Mouse (Mus musculus): ENCODE data around the gene Galr2. TPM values are rescaled to one million over a fixed set of nuclear protein-coding genes. Genes with fewer than 3 reads are reported as not detected.
"Not testable (repeated sequence)": the region's sequence is repeated elsewhere in the genome, so short reads cannot be mapped to it uniquely, and the experiment has no call there.

The Galr2 gene
- total RNA-seq, 2 experiments from 2014 or later: not detected

- DNase-seq (ENCODE audit: low spot score in 2 of 2): no peak
- TF ChIP-seq CTCF (conservative IDR thresholded peaks at IDR 0.05): no peak
- no peak overlapping the region for H3K4me3 ChIP-seq
- H3K27ac ChIP-seq: no peak overlapping the region
These were observed 25.4 kb upstream of the Galr2 start for GRCm38 (mm10) chr11:116255090-116255981.

GRCm38 (mm10) chr11:116255982-116256675 is 24.6 kb upstream of the Galr2 start:
- DNase-seq (ENCODE audit: low spot score in 2 of 2): no peak
- Histone ChIP-seq H3K27ac (no peak overlapping the region), H3K4me3 (no peak overlapping the region)
- TF ChIP-seq CTCF (conservative IDR thresholded peaks at IDR 0.05): no peak

GRCm38 (mm10) chr11:116259461-116259860 is 21.3 kb upstream of the Galr2 start:
- Histone ChIP-seq H3K27ac (no peak overlapping the region), H3K4me3 (no peak overlapping the region)
- no peak for DNase-seq (ENCODE audit: low spot score in 2 of 2)
- TF ChIP-seq CTCF (conservative IDR thresholded peaks at IDR 0.05): no peak

- TF ChIP-seq CTCF (conservative IDR thresholded peaks at IDR 0.05): no peak
- no peak for DNase-seq (ENCODE audit: low spot score in 2 of 2)
- no peak overlapping the region for H3K4me3 ChIP-seq
- no peak overlapping the region for H3K27ac ChIP-seq
These were observed 20.5 kb upstream of the Galr2 start for GRCm38 (mm10) chr11:116260259-116260658.

- no peak for DNase-seq (ENCODE audit: low spot score in 2 of 2)
- TF ChIP-seq CTCF (conservative IDR thresholded peaks at IDR 0.05): no peak
- no peak overlapping the region for H3K4me3 ChIP-seq
- no peak overlapping the region for H3K27ac ChIP-seq
These were observed 15.4 kb upstream of the Galr2 start for GRCm38 (mm10) chr11:116265352-116265751.

- TF ChIP-seq CTCF (conservative IDR thresholded peaks at IDR 0.05): no peak
- Histone ChIP-seq H3K27ac (no peak overlapping the region), H3K4me3 (no peak overlapping the region)
- DNase-seq (ENCODE audit: low spot score in 2 of 2): no peak
These were observed 14.9 kb upstream of the Galr2 start for GRCm38 (mm10) chr11:116265850-116266249.

GRCm38 (mm10) chr11:116267637-116268036 is 13.1 kb upstream of the Galr2 start:
- no peak overlapping the region for H3K4me3 ChIP-seq
- DNase-seq (ENCODE audit: low spot score in 2 of 2): no peak
- peak; percentile 56 for TF ChIP-seq CTCF (conservative IDR thresholded peaks at IDR 0.05)
- H3K27ac ChIP-seq: no peak overlapping the region

- Histone ChIP-seq H3K4me3 (no peak overlapping the region), H3K27ac (no peak overlapping the region)
- no peak for DNase-seq (ENCODE audit: low spot score in 2 of 2)
- TF ChIP-seq CTCF (conservative IDR thresholded peaks at IDR 0.05): no peak
These were observed 12.4 kb upstream of the Galr2 start for GRCm38 (mm10) chr11:116268313-116268712.

- TF ChIP-seq CTCF (conservative IDR thresholded peaks at IDR 0.05): no peak
- Histone ChIP-seq H3K27ac (no peak overlapping the region), H3K4me3 (no peak overlapping the region)
- DNase-seq (ENCODE audit: low spot score in 2 of 2): no peak
These were observed 11.2 kb upstream of the Galr2 start for GRCm38 (mm10) chr11:116269560-116269959.

GRCm38 (mm10) chr11:116272589-116273468 is 7.9 kb upstream of the Galr2 start:
- peak overlapping the region; percentile 93 for H3K4me3 ChIP-seq
- no peak for TF ChIP-seq CTCF (conservative IDR thresholded peaks at IDR 0.05)
- no peak for DNase-seq (ENCODE audit: low spot score in 2 of 2)
- H3K27ac ChIP-seq: peak overlapping the region; percentile 93; the same call in 1 of the 2 replicates

- peak overlapping the region; percentile 93 for H3K27ac ChIP-seq
These were observed 7.2 kb upstream of the Galr2 start for GRCm38 (mm10) chr11:116273469-116274044.

GRCm38 (mm10) chr11:116274045-116274666 is 6.6 kb upstream of the Galr2 start, which contains the start of gene Srp68:
Gene Srp68, minus strand, starts transcription at chr11:116274217.
- TF ChIP-seq CTCF (conservative IDR thresholded peaks at IDR 0.05): peak; percentile 48
- Histone ChIP-seq H3K27ac (peak within 1 kb of the TSS; percentile 93), H3K4me3 (peak within 1 kb of the TSS; percentile 93)
- DNase-seq (ENCODE audit: low spot score in 2 of 2): peak; percentile 95

More at GRCm38 (mm10) chr11:116273469-116274044, 7.2 kb upstream of the Galr2 start:
- DNase-seq (ENCODE audit: low spot score in 2 of 2): no peak
- H3K4me3 ChIP-seq: peak overlapping the region; percentile 93
- no peak for TF ChIP-seq CTCF (conservative IDR thresholded peaks at IDR 0.05)

- not testable (repeated sequence) for DNase-seq (ENCODE audit: low spot score in 2 of 2); H3K27ac ChIP-seq; H3K4me3 ChIP-seq
These were observed 3.6 kb upstream of the Galr2 start for GRCm38 (mm10) chr11:116277184-116277583.

Measured in layer of hippocampus, adult 2 months (tissue).